8 mouse cellular contexts compared by ENCODE assay signal in the genomic region with DNA sequence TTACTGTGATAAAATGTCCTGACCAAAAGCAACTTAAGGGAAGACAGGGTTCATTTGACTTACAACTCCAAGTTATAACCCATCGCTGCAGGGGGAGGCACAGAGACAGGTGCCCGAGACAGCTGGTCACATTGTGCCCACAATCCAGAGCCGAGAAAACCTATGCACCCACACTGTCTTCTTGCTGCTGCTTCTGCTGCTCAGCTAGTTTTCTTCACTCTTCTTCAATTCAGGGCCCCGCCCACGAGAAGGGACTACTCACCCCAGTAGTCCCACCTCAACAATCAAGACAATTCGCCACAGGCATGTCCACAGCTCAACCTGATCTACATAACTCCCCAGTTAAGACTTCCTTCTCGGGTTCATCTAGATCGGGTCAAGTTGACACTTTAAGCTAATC. TPM values are rescaled to one million over a fixed set of nuclear protein-coding genes. Genes with fewer than 3 reads are reported as not detected.
DNase-seq lines count a peak whose midpoint lies in the region; ATAC-seq and TF ChIP-seq lines count a peak whose summit lies in the region.

Gene Pid1 (minus strand): TSS at position 214 of the 400 bp plus-strand sequence.

- no peak within 1 kb of the TSS for H3K27ac ChIP-seq in kidney, embryonic 14.5 days (ENCODE audit: low read depth, low read length)
- no peak within 1 kb of the TSS for H3K27ac ChIP-seq in bone marrow, adult 2 months (ENCODE audit: control insufficient read depth, insufficient read depth, low read depth, low read length, poor library complexity)
- H3K27ac ChIP-seq in hindbrain, embryonic 13.5 days, result no peak within 1 kb of the TSS
- no peak within 1 kb of the TSS for H3K27ac ChIP-seq in liver, postnatal 0 days (ENCODE audit: low read depth)

- TF ChIP-seq CTCF in bone marrow, adult 2 months (IDR thresholded peaks at IDR 0.05; ENCODE audit: control insufficient read depth, insufficient read depth, low read length), result no peak
- TF ChIP-seq CTCF in liver, postnatal 0 days (IDR thresholded peaks at IDR 0.05; ENCODE audit: low read depth), result no peak

- TF ChIP-seq EP300 in liver, postnatal 0 days (IDR thresholded peaks at IDR 0.05; ENCODE audit: low read depth), result no peak

- no peak for ATAC-seq in kidney, embryonic 14.5 days (ENCODE audit: low FRiP score, low TSS enrichment)
- no peak for ATAC-seq in hindbrain, embryonic 13.5 days (ENCODE audit: low FRiP score)
- ATAC-seq in liver, postnatal 0 days, result no peak

- H3K4me1 ChIP-seq in kidney, embryonic 14.5 days (ENCODE audit: control insufficient read depth, insufficient read depth, low read length), result no peaks in the 10 kb centered on the region; the same call in 1 of the 2 replicates
- H3K4me1 ChIP-seq in bone marrow, adult 2 months (ENCODE audit: control insufficient read depth, insufficient read depth, low read length), result no peaks in the 10 kb centered on the region; the same call in 1 of the 2 replicates
- H3K4me1 ChIP-seq in hindbrain, embryonic 13.5 days (replicated peaks), result 0 out of 2 replicates have a peak, but pooled peaks cover 2% of the 10 kb centered on the region
- peaks cover 10% of the 10 kb centered on the region for H3K4me1 ChIP-seq in liver, postnatal 0 days (ENCODE audit: insufficient read depth)

- no peak within 1 kb of the TSS for H3K4me2 ChIP-seq in kidney, embryonic 14.5 days (replicated peaks; ENCODE audit: low read depth, low read length)
- no peak within 1 kb of the TSS for H3K4me2 ChIP-seq in hindbrain, embryonic 13.5 days
- no peak within 1 kb of the TSS for H3K4me2 ChIP-seq in liver, postnatal 0 days (ENCODE audit: low read depth, low read length)

- H3K9me3 ChIP-seq in kidney, embryonic 14.5 days (ENCODE audit: control insufficient read depth, low read length), result no peaks in the 10 kb centered on the region
- H3K9me3 ChIP-seq in hindbrain, embryonic 13.5 days, result no peaks in the 10 kb centered on the region
- H3K9me3 ChIP-seq in liver, postnatal 0 days (ENCODE audit: low read length), result no peaks in the 10 kb centered on the region

- no peak for DNase-seq in kidney, postnatal 25 days
- DNase-seq in liver, postnatal 0 days, result no peak
- DNase-seq in retina, postnatal 1 day, result no peak
- DNase-seq in cerebellum, adult 8-10 months, result no peak
- DNase-seq in cerebellum, postnatal 36 days, result no peak

- no peak within 1 kb of the TSS for H3K4me3 ChIP-seq in kidney, embryonic 14.5 days (ENCODE audit: low read length)
- H3K4me3 ChIP-seq in bone marrow, adult 2 months (replicated peaks; ENCODE audit: control insufficient read depth, low read depth, low read length), result no peak within 1 kb of the TSS
- no peak within 1 kb of the TSS for H3K4me3 ChIP-seq in hindbrain, embryonic 13.5 days
- no peak within 1 kb of the TSS for H3K4me3 ChIP-seq in liver, postnatal 0 days (ENCODE audit: low read depth, low read length)

- 86% methylated on average over 8 of the region's 8 CpGs for WGBS in kidney, embryonic 14.5 days
- WGBS in bone marrow, adult 2 months, result 74% methylated on average over 8 of the region's 8 CpGs
- 91% methylated on average over 8 of the region's 8 CpGs for WGBS in hindbrain, embryonic 13.5 days
- WGBS in liver, postnatal 0 days (ENCODE audit: insufficient replicate concordance), result 68% methylated on average over 8 of the region's 8 CpGs

- H3K36me3 ChIP-seq in kidney, embryonic 14.5 days (ENCODE audit: control insufficient read depth, insufficient read depth, low read length), result no peaks in the 10 kb centered on the region
- no peaks in the 10 kb centered on the region; the same call in 1 of the 2 replicates for H3K36me3 ChIP-seq in hindbrain, embryonic 13.5 days
- no peaks in the 10 kb centered on the region for H3K36me3 ChIP-seq in liver, postnatal 0 days (replicated peaks; ENCODE audit: insufficient read depth, low read length)

- H3K27me3 ChIP-seq in kidney, embryonic 14.5 days (ENCODE audit: control insufficient read depth, insufficient read depth, low read length), result no peaks in the 10 kb centered on the region
- no peaks in the 10 kb centered on the region for H3K27me3 ChIP-seq in hindbrain, embryonic 13.5 days
- no peaks in the 10 kb centered on the region for H3K27me3 ChIP-seq in liver, postnatal 0 days (ENCODE audit: insufficient read depth, low read length)

- no peak for TF ChIP-seq POLR2A in bone marrow, adult 2 months (IDR thresholded peaks at IDR 0.05; ENCODE audit: borderline replicate concordance, control insufficient read depth, low read depth, low read length)

- no peak within 1 kb of the TSS for H3K9ac ChIP-seq in kidney, embryonic 14.5 days (ENCODE audit: low read depth, low read length)
- H3K9ac ChIP-seq in hindbrain, embryonic 13.5 days, result no peak within 1 kb of the TSS
- no peak within 1 kb of the TSS for H3K9ac ChIP-seq in liver, postnatal 0 days (replicated peaks)

RNA-seq across cellular contexts. Expression of gene Pid1, which starts in this region (rescaled TPM):
- 22.2 and 33.5 TPM in 2 replicates for polyA plus RNA-seq in kidney, embryonic 14.5 days (2014; fragmentation: Nextera tagmentation; extraction: Ambion mirVana)
- 5.0 and 12.4 TPM in 2 replicates for polyA plus RNA-seq in bone marrow, adult 2 months (2011; ENCODE audit: insufficient read depth, insufficient read length, low replicate concordance, missing spikeins)
- polyA plus RNA-seq in hindbrain, embryonic 13.5 days (2015; fragmentation: Nextera tagmentation; extraction: Ambion mirVana), result 145 and 171 TPM in 2 replicates
- 35.3 and 38.9 TPM in 2 replicates for polyA plus RNA-seq in liver, postnatal 0 days (2015; fragmentation: Nextera tagmentation; extraction: Ambion mirVana)
